Mouse (Mus musculus) intestine, embryonic 15.5 days (tissue): Measurements from ENCODE around the gene Acp2. TPM values are rescaled to one million over a fixed set of nuclear protein-coding genes. Genes with fewer than 3 reads are reported as not detected.

Experiments
- ATAC-seq: fragments of 200-750 bp; cut with Nextera tagmentation; 2 replicates; pipeline ENCODE4 v1.8.0; 2017; ENCODE audit warnings: moderate TSS enrichment, moderate library complexity
- H3K27ac ChIP-seq: fragments of 300-500 bp; sonication (generic); 2 replicates; pipeline ENCODE4 v1.5.1; 2015; ENCODE audit warnings: mild to moderate bottlenecking, inconsistent platforms
- H3K27me3 ChIP-seq: fragments of 300-500 bp; sonication (generic); replicated peaks from 2 replicates; pipeline ENCODE4 v1.6.1; 2015; ENCODE audit warnings: inconsistent platforms
- H3K36me3 ChIP-seq: fragments of 300-500 bp; sonication (generic); 2 replicates; pipeline ENCODE4 v1.6.1; 2015; ENCODE audit warnings: inconsistent platforms
- H3K4me1 ChIP-seq: fragments of 300-500 bp; sonication (generic); replicated peaks from 2 replicates; pipeline ENCODE4 v1.6.1; 2015; ENCODE audit warnings: inconsistent platforms
- H3K4me2 ChIP-seq: fragments of 300-500 bp; sonication (generic); replicated peaks from 2 replicates; pipeline ENCODE4 v1.6.1; 2015; ENCODE audit warnings: mild to moderate bottlenecking, inconsistent platforms
- H3K4me3 ChIP-seq: fragments of 300-500 bp; sonication (generic); replicated peaks from 2 replicates; pipeline ENCODE4 v1.5.1; 2015; ENCODE audit warnings: inconsistent platforms
- H3K9ac ChIP-seq: fragments of 300-500 bp; sonication (generic); 2 replicates; pipeline ENCODE4 v1.6.1; 2015; ENCODE audit warnings: inconsistent platforms
- H3K9me3 ChIP-seq: fragments of 300-500 bp; sonication (generic); 2 replicates; pipeline ENCODE4 v1.6.1; 2016; ENCODE audit warnings: inconsistent platforms
- WGBS: fragments of 180-500 bp; shearing (Covaris S2); methylation state at CpG from one replicate; pipeline ENCODE4 v1.1.7; 2015; 5-methylcytosine and 5-hydroxymethylcytosine counted together
- polyA plus RNA-seq: library from polyadenylated mRNA; unstranded; fragments of >200 nt; fragmentation: Nextera tagmentation; extraction: Ambion mirVana; gene quantifications from 2 replicates; pipeline ENCODE4 v1.2.1, GENCODE M21; 2015

The Acp2 gene
- 20.4 and 20.9 TPM in 2 replicates for polyA plus RNA-seq

- peak within 1 kb of the TSS; percentile 64 for H3K4me2 ChIP-seq
- H3K27ac ChIP-seq = peak within 1 kb of the TSS; percentile 95
- peak; percentile 97 for ATAC-seq
- H3K36me3 ChIP-seq = peaks cover 6% of the 10 kb centered on the region; the same call in 1 of the 2 replicates
- H3K9me3 ChIP-seq = no peaks in the 10 kb centered on the region
- H3K27me3 ChIP-seq = no peaks in the 10 kb centered on the region
- WGBS = 2% methylated on average over 28 of the region's 28 CpGs
- H3K4me3 ChIP-seq = peak within 1 kb of the TSS; percentile 59
- H3K4me1 ChIP-seq = peaks cover 10% of the 10 kb centered on the region
- peak within 1 kb of the TSS; percentile 73 for H3K9ac ChIP-seq
Measured at GRCm38 (mm10) chr2:91202222-91202971, at the start of gene Acp2, which contains the start of gene Nr1h3. Gene Acp2, plus strand, starts transcription at chr2:91202885. Gene Nr1h3, minus strand, starts transcription at chr2:91202834.

- H3K36me3 ChIP-seq = peaks cover 4% of the 10 kb centered on the region; the same call in 1 of the 2 replicates
- no peak overlapping the region for H3K4me3 ChIP-seq
- no peak overlapping the region for H3K27ac ChIP-seq
- H3K9ac ChIP-seq = no peak overlapping the region
- 76% methylated on average over 3 of the region's 3 CpGs for WGBS
- H3K9me3 ChIP-seq = no peaks in the 10 kb centered on the region
- no peaks in the 10 kb centered on the region for H3K4me1 ChIP-seq
- ATAC-seq = no peak
- H3K4me2 ChIP-seq = no peak overlapping the region
- H3K27me3 ChIP-seq = no peaks in the 10 kb centered on the region
Measured at GRCm38 (mm10) chr2:91152885-91153377, 49.8 kb upstream of the Acp2 start.

- Histone ChIP-seq H3K4me1 (no peaks in the 10 kb centered on the region), H3K27ac (no peak overlapping the region), H3K36me3 (peaks cover 4% of the 10 kb centered on the region; the same call in 1 of the 2 replicates), H3K4me2 (no peak overlapping the region), H3K9me3 (no peaks in the 10 kb centered on the region), H3K9ac (no peak overlapping the region), H3K27me3 (no peaks in the 10 kb centered on the region), H3K4me3 (no peak overlapping the region)
- WGBS = 94% methylated on average over 3 of the region's 3 CpGs
- ATAC-seq = no peak
Measured at GRCm38 (mm10) chr2:91154091-91154490, 48.6 kb upstream of the Acp2 start.

DNA sequence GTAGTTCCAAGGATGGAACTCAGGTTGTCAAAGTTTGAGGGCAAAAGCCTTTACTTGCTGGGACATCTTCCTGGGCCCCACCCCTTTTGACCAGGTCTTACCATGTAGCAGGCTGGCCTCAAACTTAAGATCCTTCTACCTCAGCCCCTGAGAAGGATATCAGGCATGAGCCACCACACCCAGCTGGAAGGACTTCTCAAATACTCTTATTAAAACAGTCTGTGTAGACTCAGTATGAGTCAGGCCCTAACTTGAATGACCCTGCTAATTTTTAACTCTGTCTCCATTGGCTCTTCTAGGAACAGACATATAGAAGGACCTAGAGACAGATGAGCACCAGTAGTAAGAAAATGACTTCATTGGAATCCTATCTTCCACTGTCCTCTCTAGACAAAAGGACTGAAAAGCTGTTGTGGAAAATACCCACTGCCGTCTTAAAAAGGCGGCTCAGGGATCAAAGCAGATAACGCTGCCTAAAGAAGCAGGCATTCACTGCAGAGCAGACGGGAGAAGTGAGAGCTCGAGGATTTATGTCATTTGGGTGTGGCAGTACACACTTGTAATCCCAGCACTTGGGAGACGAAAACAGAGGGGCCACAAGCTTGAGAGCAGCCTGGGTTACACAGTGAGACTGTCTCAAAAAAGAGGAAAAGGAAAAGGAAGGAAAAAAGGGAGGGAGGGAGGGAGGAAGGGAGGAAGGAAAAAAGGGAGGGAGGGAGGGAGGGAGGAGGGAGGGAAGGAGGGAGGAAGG lies 45.5 kb upstream of the Acp2 start:
- no peaks in the 10 kb centered on the region for H3K9me3 ChIP-seq
- peak; percentile 70; the same call in 1 of the 2 replicates for ATAC-seq
- H3K36me3 ChIP-seq = peaks cover 4% of the 10 kb centered on the region; the same call in 1 of the 2 replicates
- no peak overlapping the region for H3K4me2 ChIP-seq
- WGBS = 24% methylated on average over 6 of the region's 6 CpGs
- no peak overlapping the region for H3K27ac ChIP-seq
- H3K4me3 ChIP-seq = no peak overlapping the region
- H3K4me1 ChIP-seq = no peaks in the 10 kb centered on the region
- H3K27me3 ChIP-seq = no peaks in the 10 kb centered on the region
- H3K9ac ChIP-seq = no peak overlapping the region

DNA sequence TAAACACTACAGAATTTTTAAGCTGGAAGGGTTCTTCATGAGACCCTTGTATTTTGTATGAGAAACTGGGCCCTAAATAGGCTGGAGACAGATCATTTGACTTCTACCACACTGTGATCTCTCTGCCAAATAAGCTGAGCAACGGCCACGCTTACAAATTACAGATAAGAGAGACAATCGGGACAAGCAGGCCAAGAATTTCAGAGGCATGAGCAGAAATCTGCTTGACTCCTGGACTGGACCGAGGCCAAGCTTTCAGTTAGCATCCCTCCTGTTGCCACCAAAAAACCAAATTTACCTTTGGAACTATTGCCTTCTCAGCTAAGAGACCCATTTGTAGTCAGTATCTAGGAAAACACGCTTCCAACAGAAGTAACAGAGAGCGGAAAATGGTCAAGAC lies 42.1 kb upstream of the Acp2 start:
- no peak for ATAC-seq
- Histone ChIP-seq H3K9ac (no peak overlapping the region), H3K27ac (no peak overlapping the region), H3K36me3 (peaks cover 3% of the 10 kb centered on the region; the same call in 1 of the 2 replicates), H3K27me3 (no peaks in the 10 kb centered on the region), H3K9me3 (no peaks in the 10 kb centered on the region), H3K4me3 (no peak overlapping the region), H3K4me1 (no peaks in the 10 kb centered on the region), H3K4me2 (no peak overlapping the region)
- WGBS = 82% methylated on average over 6 of the region's 6 CpGs

- WGBS = 86% methylated on average over 4 of the region's 4 CpGs
- Histone ChIP-seq H3K9ac (no peak overlapping the region), H3K36me3 (peaks cover 8% of the 10 kb centered on the region; the same call in 1 of the 2 replicates), H3K4me2 (no peak overlapping the region), H3K4me3 (no peak overlapping the region), H3K27ac (no peak overlapping the region), H3K27me3 (no peaks in the 10 kb centered on the region), H3K9me3 (no peaks in the 10 kb centered on the region), H3K4me1 (no peaks in the 10 kb centered on the region)
- ATAC-seq = no peak
Measured at GRCm38 (mm10) chr2:91162952-91163351, 39.7 kb upstream of the Acp2 start.

GRCm38 (mm10) chr2:91163532-91163931 lies 39.2 kb upstream of the Acp2 start:
- no peak for ATAC-seq
- Histone ChIP-seq H3K27me3 (no peaks in the 10 kb centered on the region), H3K9me3 (no peaks in the 10 kb centered on the region), H3K27ac (no peak overlapping the region), H3K4me1 (no peaks in the 10 kb centered on the region), H3K36me3 (peaks cover 8% of the 10 kb centered on the region; the same call in 1 of the 2 replicates), H3K9ac (no peak overlapping the region), H3K4me2 (no peak overlapping the region), H3K4me3 (no peak overlapping the region)
- 81% methylated on average over 5 of the region's 5 CpGs for WGBS

DNA sequence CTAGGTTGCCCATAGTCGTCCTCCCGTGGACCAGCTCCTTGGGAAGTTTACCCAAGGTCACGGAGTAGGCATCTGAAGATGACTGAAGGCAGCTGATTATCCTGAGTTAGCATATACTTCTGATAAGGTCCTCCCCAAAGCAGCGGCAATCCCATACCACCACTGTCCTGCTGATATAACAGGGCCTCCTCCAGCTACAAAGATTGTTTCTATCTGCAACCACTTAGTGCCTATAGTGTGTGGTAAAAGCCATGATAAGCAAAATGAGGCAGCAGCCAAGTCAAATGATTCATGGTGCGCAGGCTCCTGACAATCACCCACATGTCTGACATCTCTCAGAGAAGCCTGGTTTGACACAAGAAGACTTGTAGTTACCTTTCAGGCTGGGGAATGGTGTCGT lies 37.7 kb upstream of the Acp2 start:
- no peak for ATAC-seq
- no peak overlapping the region for H3K27ac ChIP-seq
- 84% methylated on average over 6 of the region's 6 CpGs for WGBS
- H3K4me3 ChIP-seq = no peak overlapping the region
- H3K27me3 ChIP-seq = no peaks in the 10 kb centered on the region
- H3K4me1 ChIP-seq = no peaks in the 10 kb centered on the region
- no peaks in the 10 kb centered on the region for H3K9me3 ChIP-seq
- H3K9ac ChIP-seq = no peak overlapping the region
- no peak overlapping the region for H3K4me2 ChIP-seq
- H3K36me3 ChIP-seq = peaks cover 8% of the 10 kb centered on the region; the same call in 1 of the 2 replicates

GRCm38 (mm10) chr2:91167629-91168028 lies 35.1 kb upstream of the Acp2 start:
- ATAC-seq = no peak
- Histone ChIP-seq H3K4me3 (no peak overlapping the region), H3K27ac (no peak overlapping the region), H3K4me2 (no peak overlapping the region), H3K27me3 (no peaks in the 10 kb centered on the region), H3K36me3 (peaks cover 10% of the 10 kb centered on the region; the same call in 1 of the 2 replicates), H3K4me1 (no peaks in the 10 kb centered on the region), H3K9me3 (no peaks in the 10 kb centered on the region), H3K9ac (no peak overlapping the region)
- WGBS = 75% methylated on average over 4 of the region's 4 CpGs

DNA sequence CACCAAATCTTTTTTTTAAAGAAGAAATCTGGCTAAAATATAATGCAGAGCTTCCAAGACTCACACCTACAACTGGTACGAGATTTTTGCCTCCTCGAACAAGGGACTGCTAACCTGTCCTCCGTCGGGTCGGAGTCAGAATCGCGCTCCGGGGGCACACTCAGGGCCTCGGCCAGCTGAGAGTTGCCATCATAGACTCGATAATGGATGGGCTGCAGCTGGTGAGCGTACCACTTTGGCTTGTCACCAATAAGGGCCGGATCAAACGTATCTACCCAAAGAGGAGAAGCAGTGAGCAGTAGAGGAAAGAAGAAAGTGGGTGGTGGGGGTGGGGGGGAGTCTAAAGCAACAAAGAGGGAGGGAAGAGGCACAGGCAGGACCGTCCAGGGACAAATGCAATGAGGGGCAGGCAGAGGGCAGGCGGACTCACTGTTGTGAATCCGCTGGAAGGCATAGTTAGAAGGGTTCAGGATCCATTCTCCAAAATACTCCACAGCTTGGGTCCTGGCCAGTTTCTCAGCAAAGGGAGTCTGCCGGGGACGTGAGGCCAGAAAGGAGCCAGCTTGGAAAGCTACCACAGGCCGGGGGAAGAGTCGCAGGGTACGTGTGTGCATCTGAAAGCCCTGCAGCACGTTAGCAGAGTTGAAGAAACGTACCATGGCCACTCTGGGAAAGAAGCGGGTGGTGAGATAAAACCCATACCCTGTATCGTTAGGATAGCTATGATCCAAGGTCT lies 32.9 kb upstream of the Acp2 start:
- 89% methylated on average over 25 of the region's 25 CpGs for WGBS
- no peak overlapping the region for H3K4me3 ChIP-seq
- no peaks in the 10 kb centered on the region for H3K27me3 ChIP-seq
- no peak overlapping the region for H3K9ac ChIP-seq
- no peak overlapping the region for H3K27ac ChIP-seq
- peaks cover 9% of the 10 kb centered on the region; the same call in 1 of the 2 replicates for H3K36me3 ChIP-seq
- H3K4me1 ChIP-seq = no peaks in the 10 kb centered on the region
- ATAC-seq = no peak
- no peak overlapping the region for H3K4me2 ChIP-seq
- no peaks in the 10 kb centered on the region for H3K9me3 ChIP-seq

- WGBS = 86% methylated on average over 4 of the region's 4 CpGs
- Histone ChIP-seq H3K4me1 (no peaks in the 10 kb centered on the region), H3K36me3 (peaks cover 4% of the 10 kb centered on the region; the same call in 1 of the 2 replicates), H3K4me2 (no peak overlapping the region), H3K27ac (no peak overlapping the region), H3K9ac (no peak overlapping the region), H3K4me3 (no peak overlapping the region), H3K9me3 (no peaks in the 10 kb centered on the region), H3K27me3 (no peaks in the 10 kb centered on the region)
- ATAC-seq = no peak
Measured at GRCm38 (mm10) chr2:91175490-91175889, 27.2 kb upstream of the Acp2 start.

- ATAC-seq = no peak
Measured at GRCm38 (mm10) chr2:91176234-91176633, 26.5 kb upstream of the Acp2 start.

More at GRCm38 (mm10) chr2:91176234-91176633, 26.5 kb upstream of the Acp2 start:
- Histone ChIP-seq H3K4me1 (no peaks in the 10 kb centered on the region), H3K4me3 (no peak overlapping the region), H3K4me2 (no peak overlapping the region), H3K27me3 (no peaks in the 10 kb centered on the region), H3K9me3 (no peaks in the 10 kb centered on the region), H3K9ac (no peak overlapping the region), H3K36me3 (peaks cover 4% of the 10 kb centered on the region; the same call in 1 of the 2 replicates), H3K27ac (no peak overlapping the region)
- WGBS = 70% methylated on average over 6 of the region's 6 CpGs
